Mouse (Mus musculus): ENCODE measurements around the gene Zfyve28.

DNA sequence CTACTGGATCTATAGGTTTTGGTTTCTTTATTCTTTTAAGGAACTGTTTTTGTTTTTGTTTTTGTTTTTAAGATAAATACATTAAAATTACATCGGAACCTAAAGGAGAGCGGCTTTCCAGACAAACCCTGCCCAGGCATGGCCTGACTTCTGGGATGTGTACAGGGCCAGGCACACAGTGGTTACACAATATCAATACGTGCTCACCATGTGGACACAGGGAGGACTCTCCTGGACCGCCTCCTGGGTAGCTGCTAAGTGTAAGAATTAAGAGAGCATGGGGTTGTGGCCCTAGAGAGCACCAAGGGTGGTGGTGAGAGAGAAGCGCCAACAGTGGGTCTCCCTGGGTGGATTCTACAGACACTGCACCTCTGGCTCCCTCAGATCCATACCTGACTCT lies 58.7 kb downstream of the Zfyve28 start:
- TF ChIP-seq CTCF (IDR thresholded peaks at IDR 0.05), result no peak
- no peak for TF ChIP-seq EP300 (IDR thresholded peaks at IDR 0.05)

Data from lung, postnatal 0 days (tissue).